Mouse (Mus musculus) stomach, postnatal 0 days (tissue): ENCODE measurements around the gene Tub. TPM values are rescaled to one million over a fixed set of nuclear protein-coding genes. Genes with fewer than 3 reads are reported as not detected.

Experiments
- ATAC-seq: fragments of 200-750 bp; cut with Nextera tagmentation; 2 replicates; pipeline ENCODE4 v1.8.0; 2017; ENCODE audit not compliant: low FRiP score, low TSS enrichment
- DNase-seq: peaks from one replicate; pipeline ENCODE4 v3.0.0-alpha.2; 2016; ENCODE audit warnings: low spot score
- H3K27ac ChIP-seq: fragments of 300-500 bp; sonication (generic); replicated peaks from 2 replicates; pipeline ENCODE4 v1.5.1; 2014; ENCODE audit warnings: mild to moderate bottlenecking, control low read depth
- H3K27me3 ChIP-seq: fragments of 300-500 bp; sonication (generic); 2 replicates; pipeline ENCODE4 v1.6.1; 2014; ENCODE audit warnings: low read length; ENCODE audit not compliant: control insufficient read depth, insufficient read depth
- H3K36me3 ChIP-seq: fragments of 300-500 bp; sonication (generic); 2 replicates; pipeline ENCODE4 v1.6.1; 2014; ENCODE audit warnings: low read length, mixed read lengths; ENCODE audit not compliant: control insufficient read depth, insufficient read depth
- H3K4me1 ChIP-seq: fragments of 300-500 bp; sonication (generic); replicated peaks from 2 replicates; pipeline ENCODE4 v1.6.1; 2014; ENCODE audit warnings: antibody characterized with exemption; ENCODE audit not compliant: control insufficient read depth, insufficient read depth
- H3K4me2 ChIP-seq: fragments of 300-500 bp; sonication (generic); replicated peaks from 2 replicates; pipeline ENCODE4 v1.6.1; 2014; ENCODE audit warnings: low read depth, mild to moderate bottlenecking, control low read depth, moderate library complexity
- H3K4me3 ChIP-seq: fragments of 300-500 bp; sonication (generic); 2 replicates; pipeline ENCODE4 v1.5.1; 2014; ENCODE audit warnings: low read depth, low read length, control low read depth
- H3K9ac ChIP-seq: fragments of 300-500 bp; sonication (generic); 2 replicates; pipeline ENCODE4 v1.6.1; 2014; ENCODE audit warnings: mild to moderate bottlenecking, low read length, control low read depth, mixed read lengths
- H3K9me3 ChIP-seq: fragments of 300-500 bp; sonication (generic); 2 replicates; pipeline ENCODE4 v1.6.1; 2016; ENCODE audit warnings: low read length; ENCODE audit not compliant: control insufficient read depth
- CTCF ChIP-seq: IDR thresholded peaks from 2 replicates; pipeline ENCODE4 v1.5.1; 2016; ENCODE audit warnings: antibody characterized with exemption, low read depth, mild to moderate bottlenecking, moderate library complexity
- EP300 ChIP-seq: optimal IDR thresholded peaks from 2 replicates; pipeline ENCODE3; 2016; ENCODE audit warnings: antibody characterized with exemption
- WGBS: fragments of 180-500 bp; shearing (Covaris S2); extraction: QIAGEN DNeasy Blood & Tissue Kit; methylation state at CpG from one replicate; pipeline ENCODE4 v1.1.7; 2014; 5-methylcytosine and 5-hydroxymethylcytosine counted together
- polyA plus RNA-seq: library from polyadenylated mRNA; unstranded; fragments of >200 nt; fragmentation: Nextera tagmentation; extraction: Ambion mirVana; gene quantifications from 2 replicates; pipeline ENCODE4 v1.2.1, GENCODE M21; 2015

Tub gene
- polyA plus RNA-seq, 1 experiment from 2014 or later, result 0.90 TPM

DNA sequence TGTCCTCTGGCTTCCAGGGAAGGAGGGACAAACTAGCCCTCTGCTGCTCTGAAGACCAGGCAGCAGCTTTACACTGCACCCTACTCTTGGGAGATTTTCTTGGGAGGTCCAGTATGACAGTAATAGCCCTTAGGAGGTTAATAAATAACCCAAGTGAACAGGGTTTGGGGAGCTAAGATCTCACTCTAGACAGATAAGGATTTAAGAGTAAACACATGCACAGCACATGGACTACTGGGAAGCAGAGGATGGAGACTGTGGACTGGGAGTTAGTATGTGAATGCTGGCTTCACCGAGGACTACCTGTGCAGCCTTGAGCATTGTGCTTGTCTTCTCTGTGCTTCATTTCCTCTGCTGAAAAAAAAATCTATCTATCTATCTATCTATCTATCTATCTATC lies 59.1 kb downstream of the Tub start:
- no peak for DNase-seq

DNA sequence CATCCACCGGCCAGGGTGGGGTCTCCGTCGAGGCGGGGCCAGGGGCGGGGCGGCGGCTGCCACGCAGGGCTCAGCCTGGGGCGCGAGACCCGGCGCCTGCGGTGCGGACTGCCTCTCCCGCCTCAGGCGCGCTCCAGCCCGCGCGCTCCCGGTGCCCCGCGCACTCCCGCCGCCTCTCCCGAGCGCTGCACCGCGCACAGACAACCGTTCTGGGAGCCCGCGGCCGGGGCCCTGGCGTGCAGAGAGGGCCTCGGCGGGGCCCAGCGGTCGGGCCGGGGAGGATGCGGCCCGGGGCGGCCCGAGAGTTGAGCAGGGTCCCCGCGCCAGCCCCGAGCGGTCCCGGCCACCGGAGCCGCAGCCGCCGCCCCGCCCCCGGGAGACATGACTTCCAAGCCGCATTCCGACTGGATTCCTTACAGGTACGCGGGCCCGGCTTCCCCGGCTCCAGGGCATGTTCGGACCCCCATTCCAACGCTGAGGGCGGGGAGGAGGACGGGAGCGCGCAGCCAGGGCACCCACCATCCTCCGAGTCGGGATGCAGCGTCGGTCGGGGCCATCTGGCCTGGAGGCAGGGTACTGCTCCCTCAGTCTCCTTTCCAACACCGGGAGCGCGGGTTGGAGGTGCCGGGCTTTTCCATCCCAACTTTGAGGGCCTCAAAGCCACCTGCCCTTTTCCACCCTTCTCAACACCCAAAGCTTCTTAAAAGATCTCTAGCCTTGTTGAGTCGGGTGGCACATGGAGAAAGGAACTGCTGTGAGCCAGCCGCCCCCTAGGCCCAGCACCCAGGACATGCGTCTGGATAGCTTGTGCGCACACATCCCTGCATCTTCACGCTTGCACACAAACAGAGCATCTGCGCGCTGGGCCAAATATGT lies 60.8 kb downstream of the Tub start:
- Histone ChIP-seq H3K4me3 (peak overlapping the region; percentile 50), H3K27ac (no peak overlapping the region), H3K27me3 (peaks cover 3% of the 10 kb centered on the region; the same call in 1 of the 2 replicates), H3K36me3 (no peaks in the 10 kb centered on the region), H3K4me1 (no peaks in the 10 kb centered on the region), H3K9ac (peak overlapping the region; percentile 18; the same call in 1 of the 2 replicates), H3K4me2 (peak overlapping the region; percentile 93), H3K9me3 (no peaks in the 10 kb centered on the region)
- WGBS, result 2% methylated on average over 73 of the region's 82 CpGs
- ATAC-seq, result peak; percentile 51
- peak; percentile 32 for DNase-seq
- TF ChIP-seq EP300 (no peak), CTCF (no peak)

More for the DNA sequence above, 59.1 kb downstream of the Tub start:
- TF ChIP-seq EP300 (no peak), CTCF (no peak)
- no peaks in the 10 kb centered on the region for H3K36me3 ChIP-seq
- ATAC-seq, result no peak
- H3K4me1 ChIP-seq, result no peaks in the 10 kb centered on the region
- H3K9ac ChIP-seq, result no peak overlapping the region
- WGBS, result 63% methylated on average over 1 of the region's 1 CpGs
- H3K9me3 ChIP-seq, result no peaks in the 10 kb centered on the region
- H3K27me3 ChIP-seq, result peaks cover 3% of the 10 kb centered on the region; the same call in 1 of the 2 replicates
- H3K4me3 ChIP-seq, result no peak overlapping the region
- no peak overlapping the region for H3K4me2 ChIP-seq
- no peak overlapping the region for H3K27ac ChIP-seq

DNA sequence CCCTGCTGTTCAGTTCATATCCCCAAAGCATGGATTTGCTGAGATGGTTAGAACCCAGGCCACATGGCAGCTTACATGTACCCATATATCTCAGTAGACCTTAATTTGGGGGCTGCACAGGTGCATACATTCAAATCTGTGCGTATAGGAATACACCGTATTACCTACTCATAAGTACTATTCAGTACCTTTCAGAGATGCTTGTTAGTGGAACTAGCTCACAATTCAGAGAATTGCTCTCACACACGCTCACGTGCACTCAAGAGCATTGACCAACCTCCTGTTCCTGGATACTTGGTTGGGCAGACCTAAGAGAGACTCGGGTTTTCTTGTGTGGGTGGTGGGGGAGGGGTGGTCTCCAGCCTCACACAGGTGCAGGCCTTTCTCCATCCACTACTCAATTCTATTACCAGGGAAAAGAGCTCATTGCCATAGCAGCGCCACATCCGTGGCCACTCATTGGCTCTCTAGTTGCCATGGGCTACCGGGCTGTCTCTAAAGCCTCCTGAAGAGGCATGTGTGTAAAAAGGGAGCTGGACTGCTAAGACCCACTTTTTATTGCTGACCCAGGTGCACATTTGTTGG lies 61.5 kb downstream of the Tub start:
- TF ChIP-seq CTCF, result no peak
- no peak for TF ChIP-seq EP300
- peaks cover 3% of the 10 kb centered on the region; the same call in 1 of the 2 replicates for H3K27me3 ChIP-seq
- 53% methylated on average over 8 of the region's 8 CpGs for WGBS
- no peak overlapping the region for H3K9ac ChIP-seq
- no peaks in the 10 kb centered on the region for H3K36me3 ChIP-seq
- H3K4me1 ChIP-seq, result no peaks in the 10 kb centered on the region
- H3K9me3 ChIP-seq, result no peaks in the 10 kb centered on the region
- peak overlapping the region; percentile 93; the same call in 1 of the 2 replicates for H3K4me2 ChIP-seq
- ATAC-seq, result no peak
- no peak overlapping the region for H3K27ac ChIP-seq
- H3K4me3 ChIP-seq, result no peak overlapping the region
- no peak for DNase-seq

- no peaks in the 10 kb centered on the region for H3K9me3 ChIP-seq
- WGBS, result 88% methylated on average over 1 of the region's 1 CpGs
- H3K36me3 ChIP-seq, result no peaks in the 10 kb centered on the region
- no peak for TF ChIP-seq CTCF
- no peak for TF ChIP-seq EP300
- H3K9ac ChIP-seq, result no peak overlapping the region
- ATAC-seq (no peak), DNase-seq (no peak)
- peaks cover 3% of the 10 kb centered on the region; the same call in 1 of the 2 replicates for H3K27me3 ChIP-seq
- H3K4me1 ChIP-seq, result no peaks in the 10 kb centered on the region
- no peak overlapping the region for H3K4me2 ChIP-seq
- no peak overlapping the region for H3K4me3 ChIP-seq
- H3K27ac ChIP-seq, result no peak overlapping the region
Measured at GRCm38 (mm10) chr7:109012575-109012974, 62.4 kb downstream of the Tub start.

- Histone ChIP-seq H3K36me3 (no peaks in the 10 kb centered on the region), H3K9me3 (no peaks in the 10 kb centered on the region), H3K4me1 (no peaks in the 10 kb centered on the region), H3K4me3 (no peak overlapping the region), H3K27me3 (peaks cover 3% of the 10 kb centered on the region; the same call in 1 of the 2 replicates), H3K4me2 (no peak overlapping the region), H3K27ac (no peak overlapping the region), H3K9ac (no peak overlapping the region)
- DNase-seq (no peak), ATAC-seq (no peak)
- no peak for TF ChIP-seq CTCF
- TF ChIP-seq EP300, result no peak
- WGBS, result 59% methylated on average over 4 of the region's 4 CpGs
Measured at GRCm38 (mm10) chr7:109012998-109013625, 63.0 kb downstream of the Tub start.
